Mouse (Mus musculus) c-Kit-positive CD71-negative TER-119-negative erythroid progenitor cells, embryonic 14.5 days (primary cell): ENCODE measurements around the gene Rtn4rl1.
"Not testable (repeated sequence)": the region's sequence is repeated elsewhere in the genome, so short reads cannot be mapped to it uniquely, and the experiment has no call there.

Experiments used
- DNase-seq: peaks from one replicate; pipeline ENCODE4 v3.0.0-alpha.2; 2013; ENCODE audit warnings: low read depth

Gene Rtn4rl1

DNA sequence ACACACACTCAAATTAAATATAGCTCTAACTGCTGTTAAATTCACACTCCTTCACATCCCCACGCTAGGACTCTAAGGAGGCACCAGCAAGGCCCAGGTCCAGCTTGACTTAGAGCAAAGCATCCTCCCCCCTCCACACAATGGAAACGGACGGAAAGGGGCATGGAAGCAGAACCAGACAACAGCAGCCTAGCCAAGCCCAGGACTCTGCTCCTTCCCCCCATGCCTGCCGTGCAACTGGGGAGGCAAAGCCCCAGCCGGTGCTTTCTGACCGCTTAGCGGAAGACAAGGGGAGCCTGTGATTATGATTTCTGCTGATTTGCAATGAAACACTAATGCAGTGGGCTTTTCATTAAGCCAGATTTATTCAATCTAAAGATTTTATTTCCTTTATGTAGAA lies 84.5 kb downstream of the Rtn4rl1 start:
- no peak for DNase-seq

DNA sequence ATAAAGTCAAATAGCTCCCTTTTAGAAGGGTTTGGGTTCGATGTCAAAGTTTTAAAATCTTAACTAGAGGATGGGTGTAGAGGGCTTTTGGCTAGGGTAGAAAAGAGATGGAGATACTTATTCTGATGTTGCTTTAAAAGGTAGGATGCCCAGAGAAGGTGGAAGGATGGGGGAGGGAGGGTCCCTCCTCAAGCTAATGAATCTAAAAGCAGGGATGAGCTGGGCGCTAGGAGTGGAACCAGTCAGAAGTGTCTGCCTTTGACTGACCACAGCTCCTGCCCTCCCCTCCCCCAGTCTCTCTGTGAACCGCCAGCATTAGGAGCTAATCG lies 85.4 kb downstream of the Rtn4rl1 start:
- no peak for DNase-seq

DNA sequence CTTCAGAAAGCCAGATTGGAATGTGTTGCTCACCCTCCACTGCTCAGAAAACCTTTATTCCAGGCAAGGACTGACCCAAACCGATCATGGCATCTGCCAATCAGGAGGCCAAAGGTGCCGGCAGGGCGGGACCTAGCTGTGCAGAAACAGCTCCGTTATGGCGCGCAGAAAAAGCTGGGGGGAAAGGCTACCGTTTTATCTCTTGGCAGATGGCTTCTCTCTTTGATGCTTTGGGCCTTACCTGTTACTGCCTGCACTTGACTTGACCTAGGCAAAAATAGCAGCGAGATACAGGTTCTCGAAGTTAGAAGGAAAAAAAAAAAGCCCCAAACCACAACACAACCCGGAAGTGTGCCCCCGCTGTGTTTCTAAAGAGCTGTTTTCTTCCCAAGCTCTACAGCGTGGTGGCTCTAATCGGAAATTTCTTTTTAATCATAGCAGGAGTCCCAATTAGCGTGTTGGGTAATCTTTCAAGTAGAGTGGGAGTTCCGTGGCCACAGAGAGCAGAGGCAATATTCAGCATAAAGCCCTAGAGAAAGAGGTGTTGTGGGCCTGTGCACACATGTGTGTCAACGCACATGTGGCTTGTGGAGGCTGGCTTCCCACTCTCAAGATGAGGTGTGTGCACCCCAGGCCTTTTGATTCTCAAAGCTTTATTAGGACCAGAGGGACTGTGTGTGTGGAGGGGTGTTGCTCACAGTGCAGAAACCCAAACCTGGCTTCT lies 85.9 kb downstream of the Rtn4rl1 start:
- no peak for DNase-seq

DNA sequence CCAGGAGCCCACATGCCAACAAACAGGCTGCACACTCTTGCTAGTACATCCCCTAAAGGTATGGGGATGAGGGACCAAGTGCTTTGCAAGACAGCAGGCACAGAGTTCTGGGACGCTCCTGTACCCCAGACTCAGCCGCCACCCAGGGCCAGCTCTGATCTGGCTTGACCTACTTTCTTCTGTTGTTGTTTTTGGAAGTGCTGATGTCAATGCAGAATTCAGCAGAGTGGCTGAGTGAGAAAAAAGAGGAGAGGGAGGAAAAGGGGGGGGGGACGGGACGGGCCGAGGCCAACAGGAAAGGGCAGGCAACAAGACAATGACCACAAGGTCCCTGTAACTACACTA lies 86.5 kb downstream of the Rtn4rl1 start:
- DNase-seq = no peak

DNA sequence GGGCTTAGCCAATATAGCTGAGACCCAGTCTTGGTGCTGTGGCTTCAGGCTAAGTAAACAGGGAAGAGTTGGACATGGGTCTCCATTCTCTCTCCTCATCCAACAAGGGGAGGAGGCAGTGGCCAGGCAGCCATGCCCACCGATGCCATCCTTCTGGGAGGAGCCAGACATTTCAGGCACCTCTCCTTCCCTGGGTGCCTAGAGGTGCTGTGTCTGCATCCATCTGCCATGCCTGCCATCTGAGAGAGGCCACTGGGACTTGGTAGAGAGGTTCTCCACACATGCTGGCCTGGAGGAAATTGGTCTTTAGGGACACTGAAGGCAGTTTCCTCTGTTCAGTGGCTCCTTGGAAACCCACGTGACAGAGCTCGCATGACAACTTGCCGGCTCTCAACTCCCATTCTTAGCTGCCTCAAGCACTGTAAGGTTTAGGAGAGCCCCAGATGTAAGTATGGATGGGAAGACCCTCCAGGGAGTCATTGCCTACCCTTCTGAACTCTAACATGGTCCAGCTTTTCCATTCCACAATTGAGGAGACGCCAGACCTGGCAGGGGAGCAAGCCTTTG lies 86.9 kb downstream of the Rtn4rl1 start:
- no peak for DNase-seq

DNA sequence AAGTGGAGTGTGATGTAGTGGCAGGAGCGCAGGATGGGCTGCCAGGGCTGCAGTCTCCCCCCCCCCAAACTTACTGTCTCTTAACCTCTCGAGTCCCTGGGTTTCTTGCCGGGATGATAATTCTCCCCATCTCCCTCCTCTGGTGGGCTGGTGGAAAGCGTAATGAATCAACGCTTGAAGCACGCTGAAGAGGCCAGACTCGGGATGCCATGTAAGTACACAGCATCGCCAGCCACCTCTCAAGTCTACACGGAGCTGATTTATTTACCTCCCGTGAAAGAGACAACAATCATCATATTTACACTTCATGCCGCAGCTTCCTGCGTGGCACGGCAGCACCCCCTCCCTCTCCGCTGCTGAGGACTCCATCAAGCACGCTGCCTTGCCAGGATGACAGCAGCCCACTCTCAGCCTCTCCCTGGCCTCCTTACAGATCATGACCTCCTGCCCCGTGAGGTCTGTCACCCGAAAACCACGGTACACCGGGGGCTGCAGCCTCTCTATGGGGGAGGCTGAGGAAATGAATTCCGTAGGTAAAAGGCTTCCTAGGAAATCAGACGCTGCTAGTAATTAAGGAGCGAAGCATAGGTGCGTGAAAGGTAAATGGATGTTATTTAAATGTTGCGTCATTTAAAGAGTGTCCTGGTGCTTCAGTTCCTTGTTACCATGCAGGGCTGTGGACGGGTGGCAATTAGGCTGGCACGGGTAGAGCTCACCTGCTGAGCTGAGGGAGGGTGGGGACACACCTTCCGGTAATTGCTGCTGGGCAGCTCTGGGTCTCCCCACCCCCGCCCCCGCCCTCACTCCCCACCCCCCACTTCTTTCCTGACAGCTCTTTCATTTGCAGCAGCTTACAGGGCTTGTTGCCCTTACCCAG lies 88.0 kb downstream of the Rtn4rl1 start:
- no peak for DNase-seq

DNA sequence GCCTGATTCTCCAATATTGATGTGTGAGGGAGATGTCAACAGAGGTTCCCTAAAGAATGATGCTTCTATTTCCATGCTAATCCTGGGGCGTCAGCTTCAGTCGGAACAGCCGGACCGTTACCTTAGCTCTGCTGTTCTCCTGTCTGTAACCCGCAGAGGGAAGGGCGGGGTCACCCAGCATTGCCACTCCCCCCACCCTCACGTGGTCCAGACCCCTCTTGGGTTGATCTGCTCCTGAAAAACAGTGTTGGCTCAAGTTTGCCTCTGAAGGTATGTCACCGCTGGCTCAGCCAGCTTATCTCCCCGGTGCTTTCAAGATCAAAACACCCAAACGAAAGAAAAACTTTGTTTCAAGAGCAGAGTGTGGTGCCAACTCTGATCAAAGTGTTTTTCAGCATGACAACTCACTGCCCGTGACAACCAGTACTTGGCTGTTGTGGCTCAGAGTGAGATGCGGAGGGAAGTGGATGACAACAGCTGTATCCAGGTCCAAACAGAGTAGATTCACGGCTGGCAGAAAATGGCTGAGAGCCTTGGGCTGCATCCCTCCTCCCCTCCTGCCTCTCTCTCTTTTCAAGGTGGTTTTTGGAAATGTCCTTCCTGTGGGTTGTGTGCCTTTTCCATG lies 89.0 kb downstream of the Rtn4rl1 start:
- no peak for DNase-seq

DNA sequence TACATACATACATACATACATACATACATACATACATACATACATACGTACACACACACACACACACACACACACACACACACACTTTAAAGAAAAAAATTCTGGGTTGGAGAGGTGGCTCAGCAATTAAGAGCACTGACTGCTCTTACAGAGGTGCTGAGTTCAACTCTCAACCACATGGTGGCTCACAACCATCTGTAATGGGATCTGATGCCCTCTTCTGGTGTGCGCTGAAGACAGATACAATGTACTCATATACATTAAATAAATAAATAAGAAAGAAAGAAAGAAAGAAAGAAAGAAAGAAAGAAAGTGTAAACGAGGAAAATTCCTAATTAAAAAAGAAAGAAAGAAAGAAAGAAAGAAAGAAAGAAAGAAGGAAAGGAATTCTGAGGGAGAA lies 90.2 kb downstream of the Rtn4rl1 start:
- not testable (repeated sequence) for DNase-seq

DNA sequence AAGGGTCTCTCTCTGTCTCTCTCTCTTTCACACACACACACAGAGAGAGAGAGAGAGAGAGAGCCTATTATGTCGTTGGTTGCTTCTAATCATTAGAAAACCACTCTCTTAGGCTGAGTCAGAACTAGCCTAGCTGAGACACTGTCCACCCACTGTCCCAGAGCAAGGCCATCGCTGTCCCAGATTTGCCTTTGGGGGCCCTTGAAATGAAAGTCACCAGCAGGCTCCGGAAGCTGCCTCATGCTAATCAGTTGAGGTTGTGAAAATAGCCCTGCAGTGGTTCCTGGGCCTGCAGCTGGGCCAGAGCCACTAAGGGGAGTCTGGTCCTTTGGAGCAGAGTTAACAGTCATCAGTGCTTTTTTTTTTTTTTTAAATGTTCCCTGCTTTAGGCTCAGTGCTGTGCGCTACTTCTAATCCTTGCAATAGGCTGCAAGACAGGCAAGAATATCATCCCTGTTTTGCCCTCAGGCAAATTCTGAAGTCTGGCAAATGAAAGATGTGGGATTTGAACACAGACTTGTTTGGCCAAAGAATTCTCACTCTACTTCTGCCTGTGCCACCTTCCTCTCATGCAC lies 92.4 kb downstream of the Rtn4rl1 start:
- DNase-seq = no peak

DNA sequence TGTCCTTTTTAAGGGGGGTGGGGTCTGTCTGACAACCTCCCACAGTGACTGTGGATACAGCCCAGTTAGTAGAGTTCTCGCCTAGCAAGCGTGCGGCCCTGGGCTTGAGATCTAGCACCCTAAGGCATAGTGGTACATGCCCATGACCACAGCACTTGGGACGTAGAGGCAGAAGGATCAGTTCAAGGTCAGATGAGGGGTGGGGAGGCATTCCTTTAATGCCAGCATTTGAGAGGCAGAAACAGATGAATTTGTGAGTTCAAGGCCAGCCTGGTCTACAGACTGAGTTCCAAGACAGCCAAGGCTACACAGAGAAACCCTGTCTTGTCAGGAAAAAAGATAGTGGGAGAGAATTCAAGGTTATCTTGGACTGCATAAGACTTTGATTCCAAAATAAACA lies 93.3 kb downstream of the Rtn4rl1 start:
- no peak for DNase-seq

DNA sequence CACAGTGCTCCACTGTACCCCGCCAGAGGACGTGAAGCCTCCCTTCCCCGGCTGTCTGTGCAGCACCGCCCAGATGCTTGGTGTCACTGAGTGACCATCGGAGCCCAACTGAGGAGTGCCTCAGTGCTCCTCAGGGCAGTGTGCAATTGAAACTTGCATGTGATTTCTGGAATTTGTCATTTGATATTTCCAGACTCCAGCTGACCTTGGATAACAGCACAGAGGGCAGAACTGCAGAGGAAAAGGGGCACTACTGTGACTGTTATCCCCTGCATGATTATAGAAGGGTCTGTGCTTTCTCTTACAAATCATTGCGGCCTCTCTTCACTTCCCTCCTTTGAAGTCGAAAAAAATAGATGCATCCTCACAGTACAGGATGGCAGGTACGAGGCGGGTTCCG lies 94.4 kb downstream of the Rtn4rl1 start:
- no peak for DNase-seq

DNA sequence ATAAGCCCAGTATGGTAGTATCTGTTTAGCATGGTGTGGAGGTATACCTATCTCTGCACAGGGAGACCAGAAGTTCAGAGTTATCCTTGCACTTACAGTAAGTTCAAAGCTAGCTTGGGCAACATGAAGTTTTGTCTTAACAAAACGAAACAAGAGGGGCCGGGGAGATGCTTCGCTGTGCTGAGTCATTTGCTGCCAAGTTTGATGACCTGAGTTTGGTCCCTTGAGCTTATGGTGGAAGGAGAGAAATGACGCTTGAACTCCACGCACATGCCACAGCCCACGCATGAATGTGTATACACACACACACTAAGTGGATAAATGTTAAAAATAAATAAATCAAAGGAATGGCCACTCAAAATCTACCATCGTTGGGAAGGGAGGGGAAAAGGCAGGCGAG lies 94.9 kb downstream of the Rtn4rl1 start:
- DNase-seq = no peak

DNA sequence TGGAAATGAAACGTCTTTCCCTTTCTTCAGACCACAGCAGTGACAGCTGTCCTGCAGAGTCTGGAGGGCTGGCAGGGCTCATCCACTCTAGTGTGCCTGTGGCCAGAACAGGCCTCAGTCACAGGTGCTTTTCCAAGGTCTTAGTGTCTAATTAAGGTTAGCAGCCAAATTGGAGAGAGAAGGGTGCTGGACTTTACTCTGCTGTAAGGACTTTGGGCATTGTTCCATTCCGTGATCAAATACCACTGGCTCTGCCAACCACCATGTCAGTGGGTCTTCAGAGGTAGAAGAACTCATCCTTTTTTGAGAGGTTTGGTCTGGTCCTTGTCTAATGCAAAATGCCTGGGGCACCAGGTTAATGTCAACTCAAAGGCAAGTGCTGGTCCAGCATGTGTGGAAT lies 95.5 kb downstream of the Rtn4rl1 start:
- no peak for DNase-seq

DNA sequence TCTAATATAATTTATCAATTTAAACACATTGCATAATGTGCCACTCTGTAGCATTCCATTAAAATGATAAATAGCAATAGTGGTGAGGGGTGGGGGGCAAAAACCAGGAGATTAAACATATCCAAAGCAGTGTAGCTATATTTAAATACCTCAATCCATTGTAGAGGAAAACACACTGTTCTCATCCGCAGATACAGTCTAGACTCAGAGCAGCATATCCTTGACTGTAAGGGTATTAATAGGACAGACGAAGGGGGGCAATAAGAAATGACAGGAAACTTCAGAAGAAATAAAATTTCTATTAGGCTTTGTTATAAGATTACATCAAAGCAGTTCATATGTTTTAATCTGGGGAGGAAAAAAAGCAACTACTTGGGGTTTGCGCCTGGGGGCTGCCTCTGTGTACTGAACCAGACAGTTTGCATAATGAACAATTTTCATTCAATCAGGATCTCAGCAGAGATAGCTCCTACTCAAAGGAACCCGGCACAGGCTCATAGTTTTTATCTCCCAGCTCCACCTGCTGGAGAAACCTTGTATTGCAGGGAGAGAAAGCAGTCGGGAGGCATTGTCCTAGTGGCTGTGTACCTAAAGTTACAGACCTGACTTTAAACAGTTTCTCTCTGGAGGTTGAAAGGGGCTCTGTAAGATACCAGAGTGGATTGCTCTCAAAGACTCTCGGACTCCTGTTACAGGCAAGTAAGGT lies 97.1 kb downstream of the Rtn4rl1 start:
- peak; percentile 90 for DNase-seq

DNA sequence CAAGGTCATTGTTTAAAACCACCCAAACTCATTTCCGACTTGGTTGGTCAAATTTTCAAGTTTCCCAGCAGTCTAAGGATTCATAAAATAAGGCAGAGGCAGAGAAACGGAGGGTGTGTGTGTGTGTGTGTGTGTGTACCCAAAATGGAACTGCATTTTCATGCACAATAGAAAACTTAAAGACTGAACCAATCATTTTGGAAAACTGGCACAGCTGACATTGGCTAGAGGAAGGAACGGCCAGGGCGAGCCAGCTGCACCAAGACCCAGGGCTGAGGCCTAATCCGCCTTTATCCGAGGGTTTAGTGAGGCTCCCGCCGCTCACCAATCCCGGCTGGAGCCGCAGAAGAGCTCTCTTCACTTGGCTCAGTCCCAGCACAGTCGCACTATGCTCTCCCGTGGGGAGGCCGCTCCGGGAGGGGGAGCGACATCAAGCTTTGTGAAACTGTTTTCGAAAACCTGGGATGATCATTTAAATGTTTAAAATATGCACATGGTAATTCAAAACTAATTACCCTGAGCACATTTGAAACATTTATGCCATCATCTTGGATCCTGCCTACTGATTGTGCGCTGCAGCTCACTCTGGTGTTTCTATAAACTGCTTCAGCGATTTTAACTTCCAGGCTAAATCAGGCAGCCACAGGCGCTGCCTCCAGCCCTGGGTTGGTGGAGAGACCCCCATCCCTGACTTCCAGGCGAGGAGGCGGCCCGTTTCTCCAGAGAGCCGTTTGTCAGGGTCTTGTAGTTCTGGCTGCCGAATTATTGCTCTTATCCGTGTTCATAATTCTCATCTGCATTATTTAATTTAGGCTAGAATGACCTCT lies 98.0 kb downstream of the Rtn4rl1 start:
- no peak for DNase-seq

DNA sequence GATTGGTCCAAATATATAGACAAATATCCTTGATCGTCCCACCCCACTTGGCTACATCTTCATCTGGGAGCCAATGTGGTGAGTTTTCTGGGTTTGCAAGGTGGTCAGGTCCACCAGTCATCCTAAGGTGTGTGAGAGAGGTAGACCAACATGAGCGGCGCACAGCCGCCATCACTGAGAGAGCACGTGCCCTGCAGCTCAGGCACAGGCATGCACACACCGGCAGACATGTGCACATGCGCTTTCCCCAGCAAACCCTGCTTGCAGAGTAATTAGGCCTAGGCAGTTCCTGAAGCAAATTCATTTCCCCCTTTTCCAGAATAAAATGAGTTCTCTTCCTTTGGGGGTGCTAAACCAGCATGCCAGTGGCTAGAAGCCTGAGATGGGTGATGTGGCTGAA lies 98.7 kb downstream of the Rtn4rl1 start:
- no peak for DNase-seq

DNA sequence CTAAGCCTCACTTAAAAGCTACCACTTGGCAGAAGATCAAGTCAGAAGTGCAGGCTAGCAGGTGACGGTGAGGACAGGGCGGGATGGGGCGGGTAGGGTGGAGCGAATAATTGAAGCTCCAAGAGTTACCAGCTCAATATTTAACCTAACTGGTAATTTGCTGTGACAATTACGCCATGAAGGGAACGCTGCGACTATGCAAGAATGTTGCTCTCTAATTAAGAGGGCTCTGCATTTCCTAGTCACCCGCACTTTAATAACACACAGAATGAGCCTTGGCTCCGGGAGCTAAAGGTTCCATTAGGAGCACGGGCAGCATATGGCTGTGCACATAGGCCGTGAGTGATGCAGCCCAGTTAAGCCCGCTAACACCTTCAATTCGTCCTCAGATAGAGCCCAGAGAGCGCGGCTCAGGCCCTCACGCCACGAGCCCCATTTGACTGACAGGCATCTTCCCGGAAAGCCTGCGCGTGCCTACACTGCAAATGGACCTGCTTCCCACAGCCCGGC lies 100.3 kb downstream of the Rtn4rl1 start:
- DNase-seq = no peak

DNA sequence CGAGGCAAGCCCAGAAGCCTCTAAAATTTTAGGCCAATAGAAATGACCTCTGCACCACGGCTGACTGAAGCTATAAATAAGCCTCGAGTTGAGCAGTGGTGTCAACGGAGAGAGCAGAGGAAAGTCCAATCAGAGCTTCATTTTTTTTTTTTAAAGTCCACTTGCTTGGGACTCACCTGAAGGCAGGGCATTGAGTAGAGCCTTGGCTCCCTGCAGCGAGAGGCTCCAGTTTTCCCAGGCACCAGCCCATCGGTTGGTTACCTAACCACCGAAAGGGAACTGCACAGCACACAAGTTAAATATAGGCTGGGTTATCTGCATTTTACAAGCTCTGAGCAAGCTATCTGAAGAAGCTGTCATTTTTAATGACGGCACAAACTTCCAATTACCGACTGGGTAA lies 101.3 kb downstream of the Rtn4rl1 start:
- no peak for DNase-seq

DNA sequence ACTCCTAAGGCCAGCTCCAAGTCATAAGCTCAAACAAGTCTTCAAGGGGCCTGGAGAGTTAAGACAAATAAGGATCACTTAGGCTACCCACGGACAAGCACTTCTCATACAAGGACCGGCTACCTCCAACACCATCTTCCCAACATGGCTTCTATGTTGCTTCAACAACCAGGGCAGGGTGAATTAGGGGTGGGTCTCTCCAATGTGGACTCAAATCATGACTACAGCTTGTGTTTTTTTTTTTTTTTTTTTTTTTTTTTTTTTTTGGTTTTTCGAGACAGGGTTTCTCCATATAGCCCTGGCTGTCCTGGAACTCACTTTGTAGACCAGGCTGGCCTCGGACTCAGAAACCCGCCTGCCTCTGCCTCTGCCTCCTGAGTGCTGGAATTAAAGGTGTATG lies 102.0 kb downstream of the Rtn4rl1 start:
- DNase-seq = not testable (repeated sequence)

DNA sequence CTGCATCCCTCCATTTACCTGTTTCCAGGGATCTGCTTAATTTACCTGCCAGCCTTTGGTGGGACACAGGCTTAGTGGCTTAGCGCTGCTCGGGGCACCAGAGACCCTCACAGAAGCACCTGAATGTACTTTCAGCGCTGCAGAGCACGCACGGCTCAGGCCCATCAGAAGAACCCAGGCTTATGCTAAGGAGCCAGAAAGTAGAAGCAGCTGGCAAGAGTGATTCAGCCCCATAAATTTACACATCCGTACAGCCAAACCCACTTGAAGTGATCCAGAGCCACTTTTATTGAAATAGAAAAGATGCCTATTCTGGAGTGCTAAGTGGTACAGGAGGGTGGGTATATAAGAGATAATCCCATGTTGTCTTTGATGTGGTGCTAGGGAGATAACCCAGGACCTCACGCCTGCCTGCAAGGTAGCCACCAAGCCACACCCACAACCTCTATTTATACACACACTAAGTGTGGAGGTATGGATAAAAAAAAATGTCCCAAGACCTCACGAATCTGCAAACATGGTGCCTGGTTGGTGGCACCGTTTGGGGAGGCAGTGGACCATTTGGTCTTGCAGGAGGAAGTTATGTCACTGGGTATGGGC lies 102.9 kb downstream of the Rtn4rl1 start:
- DNase-seq = no peak
